Mouse (Mus musculus): Measurements from ENCODE around the gene Cdkn2a. TPM values are rescaled to one million over a fixed set of nuclear protein-coding genes. Genes with fewer than 3 reads are reported as not detected.

Cdkn2a gene
- total RNA-seq, 4 experiments from 2014 or later: 0.32 to 0.62 TPM; not detected in 2

DNA sequence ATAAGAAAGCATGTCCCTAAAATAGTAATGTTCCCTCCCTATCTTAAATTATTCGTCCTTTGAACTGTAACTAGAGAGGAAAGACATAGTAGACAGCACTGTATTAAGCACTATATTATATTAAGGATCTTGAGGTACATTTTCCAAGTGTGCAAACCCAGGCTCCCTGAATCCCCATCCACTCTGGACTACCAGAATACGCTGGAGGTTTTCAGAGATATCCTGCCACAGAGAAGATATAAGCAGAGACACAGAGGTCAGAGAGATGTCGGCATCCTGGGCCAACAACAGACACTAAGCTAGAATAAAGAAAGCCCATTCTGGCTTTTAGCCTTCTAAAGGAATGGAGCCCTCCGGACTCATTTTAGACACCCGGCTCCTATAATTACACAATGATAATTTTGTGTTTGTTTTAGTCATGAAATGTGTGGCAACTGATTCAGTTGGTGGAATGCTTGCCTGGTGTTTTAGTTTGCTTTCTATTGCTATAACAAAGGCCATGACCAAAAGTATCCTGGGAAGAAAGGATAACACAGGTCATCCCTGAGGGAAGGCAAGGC lies 17.0 kb downstream of the Cdkn2a start:
- DNase-seq (ENCODE audit: low spot score): no peak

DNA sequence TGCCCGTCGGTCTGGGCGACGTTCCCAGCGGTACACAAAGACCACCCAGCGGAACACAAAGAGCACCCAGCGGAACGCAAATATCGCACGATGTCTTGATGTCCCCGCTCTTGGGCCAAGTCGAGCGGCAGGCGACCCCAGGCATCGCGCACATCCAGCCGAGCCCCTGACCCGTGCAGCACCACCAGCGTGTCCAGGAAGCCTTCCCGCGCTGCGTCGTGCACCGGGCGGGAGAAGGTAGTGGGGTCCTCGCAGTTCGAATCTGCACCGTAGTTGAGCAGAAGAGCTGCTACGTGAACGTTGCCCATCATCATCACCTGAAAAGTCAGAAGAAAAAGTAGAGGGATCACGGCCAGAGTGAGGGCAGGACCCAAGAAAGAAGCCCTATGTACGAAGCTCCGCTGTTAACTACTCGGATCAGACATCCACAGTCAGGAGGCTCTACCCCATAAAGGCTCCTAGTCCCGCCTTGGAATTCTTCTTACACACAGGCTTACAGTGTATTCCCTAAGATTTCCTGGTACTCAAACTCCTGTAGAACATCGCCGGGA lies 17.7 kb downstream of the Cdkn2a start:
- no peak for DNase-seq (ENCODE audit: low spot score)

DNA sequence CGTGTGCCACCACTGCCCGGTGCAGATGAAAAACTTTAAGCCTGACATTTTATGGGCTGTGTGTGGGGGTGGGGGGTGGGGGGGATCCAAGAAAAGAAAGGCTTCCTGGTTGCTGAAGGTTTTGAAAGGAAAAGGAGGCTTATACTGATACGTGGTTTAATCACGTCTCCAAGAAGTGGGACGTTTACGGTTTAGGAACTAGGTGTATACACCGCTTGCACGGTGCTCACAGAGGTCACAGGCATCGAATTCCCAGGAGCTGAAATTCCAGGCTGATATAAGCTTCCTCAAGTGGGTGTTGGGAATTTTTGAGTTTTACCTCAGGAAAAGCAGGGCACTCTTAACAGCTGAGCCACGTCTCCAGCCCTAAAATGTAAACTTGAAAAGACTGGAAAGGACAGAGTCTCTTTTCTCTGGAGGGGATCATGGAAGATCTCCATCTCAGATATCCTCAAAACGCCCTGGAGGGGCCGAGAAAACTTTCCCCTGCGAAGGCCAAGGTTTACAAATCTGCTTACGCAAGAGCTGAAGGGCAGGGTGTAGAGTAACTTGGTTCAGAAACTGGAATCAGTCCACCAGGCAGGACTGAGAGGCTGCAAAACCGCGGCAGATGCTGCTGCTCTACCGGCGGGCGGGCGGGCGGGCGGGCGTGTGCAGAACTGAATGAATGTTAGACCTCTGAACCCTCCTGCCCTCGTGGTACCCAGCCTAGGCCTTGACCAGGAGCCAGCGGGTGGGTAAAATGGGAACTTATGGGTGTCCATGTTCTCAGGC lies 18.5 kb downstream of the Cdkn2a start:
- DNase-seq (ENCODE audit: low spot score): no peak

DNA sequence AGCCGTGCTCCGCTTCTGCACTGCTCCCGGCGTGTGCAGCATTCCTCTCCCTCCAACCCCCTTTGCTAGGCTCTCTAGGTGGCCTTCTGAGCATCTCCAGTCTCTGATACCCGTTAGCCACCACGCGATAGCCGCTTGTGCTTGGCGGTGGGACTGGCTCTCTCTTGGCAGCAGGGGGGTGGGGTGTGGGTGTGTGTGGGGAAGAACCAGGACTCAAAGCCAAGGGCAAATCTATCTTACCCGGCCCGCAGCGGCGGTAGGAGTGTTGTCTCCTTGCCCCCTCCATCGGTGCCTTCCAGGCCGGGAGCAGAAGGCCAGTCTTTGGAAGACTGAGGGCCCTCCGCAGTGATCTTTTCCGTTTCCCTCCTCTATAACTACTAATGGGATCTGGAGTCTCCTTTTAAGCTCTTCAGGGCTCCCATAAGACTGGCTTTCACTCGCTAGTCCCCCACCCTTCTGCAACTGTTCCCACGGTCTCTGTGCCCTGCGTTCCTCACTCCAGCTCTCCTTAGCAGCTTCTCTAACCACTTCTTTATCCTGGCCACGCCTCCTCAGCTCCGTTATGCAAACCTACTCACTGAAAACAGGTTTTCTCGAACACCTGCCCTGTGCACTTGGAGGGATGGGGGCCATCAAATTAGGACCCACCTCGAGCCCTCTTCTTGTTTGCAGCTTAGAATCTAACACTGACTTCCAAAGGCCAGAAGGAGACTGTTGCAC lies 19.5 kb downstream of the Cdkn2a start:
- no peak for DNase-seq (ENCODE audit: low spot score)

DNA sequence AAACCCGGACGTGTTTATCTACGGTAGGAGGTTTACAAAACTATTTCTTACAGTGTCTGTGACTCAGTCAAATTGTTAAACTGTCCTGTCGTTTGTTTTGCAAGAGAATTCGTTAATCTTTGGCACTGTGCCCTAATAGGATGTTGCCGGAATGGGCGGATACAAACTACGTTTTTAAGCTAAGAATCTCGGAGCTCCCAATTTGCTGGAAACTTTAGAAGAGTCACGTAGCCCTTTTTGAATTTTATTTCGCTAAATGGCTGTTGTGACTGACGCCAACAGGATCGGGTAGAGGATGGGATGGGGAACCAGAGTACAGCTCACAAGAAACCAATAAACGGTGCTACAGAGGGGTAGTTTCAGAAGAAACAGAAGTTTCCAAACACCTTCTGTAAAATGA lies 20.4 kb downstream of the Cdkn2a start:
- peak; percentile 21 for DNase-seq (ENCODE audit: low spot score)

DNA sequence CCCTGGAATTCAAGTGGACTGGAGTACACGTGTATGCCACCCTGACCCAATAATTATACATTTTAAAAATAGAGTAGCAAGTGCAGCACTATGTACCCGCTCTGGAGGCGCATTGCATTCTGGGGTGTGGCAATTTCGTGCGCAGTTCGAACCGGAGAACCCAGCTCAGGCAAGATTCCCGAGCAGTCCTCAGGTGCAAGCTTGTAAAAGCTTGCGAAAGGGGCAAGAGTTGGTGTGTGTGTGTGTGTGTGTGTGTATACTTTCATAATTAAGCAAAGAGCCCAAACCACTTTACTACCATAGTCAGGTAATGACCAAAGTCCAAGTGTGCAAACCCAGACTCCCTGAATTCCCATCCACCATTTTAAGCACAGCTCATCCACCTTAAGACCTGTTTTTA lies 20.9 kb downstream of the Cdkn2a start:
- DNase-seq (ENCODE audit: low spot score): no peak

DNA sequence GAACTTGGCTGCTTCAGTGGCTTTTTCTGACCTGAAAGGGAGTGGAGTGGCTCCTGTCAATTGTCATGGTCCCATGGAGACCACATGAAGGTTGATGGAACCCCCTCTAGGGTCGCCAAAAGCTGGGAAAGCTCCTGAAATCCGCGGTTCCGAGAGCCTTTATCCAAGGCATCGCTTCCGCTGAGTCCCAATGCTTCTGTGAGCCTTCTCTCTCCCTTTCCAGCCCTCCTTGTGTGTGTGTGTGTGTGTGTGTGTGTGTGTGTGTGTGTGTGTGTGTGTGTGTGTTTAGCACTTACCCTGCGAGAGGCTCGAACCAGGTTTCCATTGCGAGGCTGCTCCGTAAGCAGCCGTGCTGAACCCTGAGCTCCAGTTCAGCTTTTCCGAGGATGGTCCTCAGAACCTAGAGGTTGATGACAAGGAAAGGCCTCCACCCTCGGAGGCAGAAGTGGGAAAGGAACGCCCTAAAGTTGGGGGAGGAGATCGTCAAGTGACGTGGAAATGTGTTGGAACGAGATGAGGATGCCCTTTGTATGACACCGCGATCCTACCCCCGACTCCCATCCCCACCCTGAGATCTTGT lies 21.4 kb downstream of the Cdkn2a start:
- no peak for DNase-seq (ENCODE audit: low spot score)

DNA sequence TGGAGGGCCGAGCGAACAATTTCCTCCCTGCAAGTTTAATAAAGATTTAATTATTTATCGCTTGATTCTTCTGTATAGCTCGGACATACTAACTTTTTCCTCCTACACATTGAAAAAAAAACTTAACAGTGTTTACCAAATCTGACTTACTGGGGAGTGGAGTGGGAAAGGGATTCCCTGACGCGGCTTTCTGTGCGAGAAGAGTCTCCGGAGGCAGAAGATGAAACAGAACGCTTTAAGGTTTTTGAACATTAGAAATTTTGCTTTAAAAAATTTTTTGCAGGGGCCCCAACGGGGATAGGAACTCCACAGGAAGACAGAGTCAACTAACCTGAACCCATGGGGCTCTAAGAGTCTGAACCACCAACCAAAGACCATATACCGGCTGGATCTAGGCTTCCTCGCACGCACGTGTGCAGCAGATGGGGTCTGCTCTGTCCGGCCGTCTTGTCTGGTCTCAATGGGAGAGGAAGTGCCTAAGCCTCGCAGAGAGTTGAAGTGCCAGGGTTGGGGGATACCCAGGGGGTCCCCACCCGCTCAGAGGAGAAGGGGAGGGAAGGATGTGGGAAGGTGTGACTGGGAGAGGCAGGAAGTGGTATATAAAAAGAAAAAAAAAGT lies 22.2 kb downstream of the Cdkn2a start:
- no peak for DNase-seq (ENCODE audit: low spot score)

DNA sequence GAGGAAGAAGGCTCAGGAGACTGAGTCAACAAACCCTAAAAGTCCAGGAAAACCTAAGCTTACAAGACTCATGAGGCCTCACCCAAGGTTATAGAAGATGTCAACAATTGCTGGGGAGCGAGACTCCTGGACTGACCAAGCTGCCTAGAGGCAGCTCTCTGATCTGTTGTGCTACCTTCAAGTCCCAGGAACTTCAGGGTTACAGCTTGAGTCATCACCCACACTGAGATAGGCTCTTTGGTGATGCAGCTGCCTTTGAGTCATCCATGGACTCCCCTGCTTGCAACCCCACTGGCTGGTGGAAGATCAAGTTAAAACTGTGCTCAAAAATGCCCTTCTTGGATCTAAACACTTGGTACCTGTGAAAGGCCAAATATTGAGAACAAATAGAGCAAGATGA lies 36.7 kb downstream of the Cdkn2a start:
- no peak for DNase-seq (ENCODE audit: low spot score)

DNA sequence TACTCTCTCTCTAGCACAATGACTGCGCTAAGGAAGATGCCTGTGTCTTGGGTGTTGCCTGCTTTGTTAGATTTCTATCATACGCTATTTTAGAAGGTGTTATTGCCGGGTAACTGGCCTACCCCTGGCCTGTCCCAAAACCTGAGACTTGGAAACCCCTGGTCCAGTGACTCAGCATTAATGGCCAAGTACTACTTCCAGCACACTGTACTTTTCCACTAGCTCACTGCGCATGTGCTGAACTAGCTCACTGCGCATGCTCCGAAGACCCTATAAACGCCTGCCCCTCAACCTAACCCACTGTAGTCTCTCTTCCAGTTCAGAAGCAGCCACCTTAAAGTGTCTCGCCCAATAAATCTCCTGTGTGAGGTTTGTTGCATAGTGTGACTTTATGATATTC lies 60.0 kb downstream of the Cdkn2a start:
- no peak for DNase-seq (ENCODE audit: low spot score)

Other genes starting within 250 kb of the Cdkn2a start
- gene Mtap, start 157.5 kb downstream of the Cdkn2a start, total RNA-seq (2022): 10 to 100 TPM; 19.9 to 23.2 (median 22.0) TPM
- gene Cdkn2b, start 16.4 kb upstream of the Cdkn2a start, total RNA-seq (2022): 1 to 10 TPM in 1 of 4 experiments, under 1 TPM in 3; 0.50 to 1.9 (median 0.71) TPM

Measured in heart, adult 8-10 months (tissue).